Mouse (Mus musculus) hindbrain, embryonic 14.5 days (tissue): ENCODE data around the gene Gigyf1. TPM values are rescaled to one million over a fixed set of nuclear protein-coding genes. Genes with fewer than 3 reads are reported as not detected.

Source experiments
- ATAC-seq: fragments of 200-750 bp; cut with Nextera tagmentation; 2 replicates; pipeline ENCODE4 v1.8.0; 2017; ENCODE audit warnings: moderate number of reproducible peaks, mild to moderate bottlenecking, moderate TSS enrichment, moderate library complexity; ENCODE audit not compliant: low FRiP score
- DNase-seq: peaks from one replicate; pipeline ENCODE4 v3.0.0-alpha.2; 2015; ENCODE audit warnings: low spot score
- H3K27ac ChIP-seq: fragments of 300-500 bp; sonication (generic); 2 replicates; pipeline ENCODE4 v1.5.1; 2014; ENCODE audit warnings: mild to moderate bottlenecking, moderate library complexity
- H3K27me3 ChIP-seq: fragments of 300-500 bp; sonication (generic); 2 replicates; pipeline ENCODE4 v1.6.1; 2014; ENCODE audit warnings: mild to moderate bottlenecking, low read length, mixed read lengths; ENCODE audit not compliant: control insufficient read depth, insufficient read depth
- H3K36me3 ChIP-seq: fragments of 300-500 bp; sonication (generic); replicated peaks from 2 replicates; pipeline ENCODE4 v1.6.1; 2014; ENCODE audit not compliant: control insufficient read depth, insufficient read depth
- H3K4me1 ChIP-seq: fragments of 300-500 bp; sonication (generic); replicated peaks from 2 replicates; pipeline ENCODE4 v1.6.1; 2014; ENCODE audit warnings: antibody characterized with exemption, low read length, mixed read lengths; ENCODE audit not compliant: control insufficient read depth, insufficient read depth
- H3K4me2 ChIP-seq: fragments of 300-500 bp; sonication (generic); replicated peaks from 2 replicates; pipeline ENCODE4 v1.6.1; 2014; ENCODE audit warnings: mild to moderate bottlenecking, moderate library complexity
- H3K4me3 ChIP-seq: fragments of 300-500 bp; sonication (generic); replicated peaks from 2 replicates; pipeline ENCODE4 v1.5.1; 2014; ENCODE audit warnings: mild to moderate bottlenecking, low read length
- H3K9ac ChIP-seq: fragments of 300-500 bp; sonication (generic); 2 replicates; pipeline ENCODE4 v1.6.1; 2014
- H3K9me3 ChIP-seq: fragments of 300-500 bp; sonication (generic); 2 replicates; pipeline ENCODE4 v1.6.1; 2016; ENCODE audit warnings: low read length; ENCODE audit not compliant: control insufficient read depth
- WGBS: fragments of 180-500 bp; shearing (Covaris S2); extraction: QIAGEN DNeasy Blood & Tissue Kit; methylation state at CpG from one replicate; pipeline ENCODE4 v1.1.7; 2014; 5-methylcytosine and 5-hydroxymethylcytosine counted together
- polyA plus RNA-seq: library from polyadenylated mRNA; unstranded; fragments of >200 nt; fragmentation: Nextera tagmentation; extraction: Ambion mirVana; gene quantifications from 2 replicates; pipeline ENCODE4 v1.2.1, GENCODE M21; 2014

Gene Gigyf1
- polyA plus RNA-seq = 14.2 and 16.0 TPM in 2 replicates

- DNase-seq (peak; percentile 24), ATAC-seq (no peak)
- peaks cover 60% of the 10 kb centered on the region for H3K36me3 ChIP-seq
- H3K4me2 ChIP-seq = no peak within 1 kb of the TSS
- no peaks in the 10 kb centered on the region for H3K27me3 ChIP-seq
- peaks cover 11% of the 10 kb centered on the region for H3K4me1 ChIP-seq
- no peak within 1 kb of the TSS for H3K9ac ChIP-seq
- H3K27ac ChIP-seq = no peak within 1 kb of the TSS
- whole genome bisulfite sequencing = 72% methylated on average over 5 of the region's 5 CpGs
- no peak within 1 kb of the TSS for H3K4me3 ChIP-seq
- no peaks in the 10 kb centered on the region for H3K9me3 ChIP-seq
Observed at GRCm38 (mm10) chr5:137518436-137518835, at the start of gene Gigyf1. Gene Gigyf1 (plus strand): TSS chr5:137518548.

DNA sequence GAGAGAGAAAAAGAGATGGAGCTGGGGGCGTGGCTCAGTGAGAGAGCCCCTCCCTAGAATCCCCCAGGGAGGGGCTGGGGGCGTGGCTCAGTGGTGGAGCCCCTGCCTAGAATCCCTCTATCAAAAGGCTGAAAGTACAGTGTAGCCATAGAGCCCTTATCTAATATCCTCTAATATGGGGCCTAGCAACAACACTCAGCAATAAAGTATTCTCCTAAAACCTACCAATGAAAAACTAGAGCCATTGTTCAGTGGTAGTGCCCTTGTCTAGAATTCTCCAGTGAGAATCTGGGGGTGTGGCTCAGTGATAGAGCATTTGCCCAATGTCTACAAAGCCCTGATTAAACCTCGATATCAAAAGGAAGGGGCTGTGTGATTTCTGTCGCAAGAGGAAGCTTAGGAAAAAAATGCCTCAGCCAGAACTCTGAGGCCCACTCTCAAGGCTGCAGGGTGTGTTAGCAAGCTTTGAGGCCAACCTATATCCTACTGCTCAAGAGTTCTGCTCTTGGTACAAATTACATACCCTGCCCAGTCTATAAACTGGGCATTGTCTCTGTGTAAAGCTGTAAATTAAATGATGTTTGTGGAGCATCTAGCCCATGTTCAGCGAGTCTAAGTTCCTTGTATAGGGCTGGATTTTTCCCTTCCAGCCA, 46.0 kb upstream of the Gigyf1 start:
- Histone ChIP-seq H3K36me3 (no peaks in the 10 kb centered on the region), H3K4me2 (no peak overlapping the region), H3K27me3 (no peaks in the 10 kb centered on the region), H3K27ac (no peak overlapping the region), H3K4me3 (no peak overlapping the region), H3K4me1 (no peaks in the 10 kb centered on the region), H3K9ac (no peak overlapping the region), H3K9me3 (no peaks in the 10 kb centered on the region)
- no peak for ATAC-seq
- no peak for DNase-seq
- WGBS = 72% methylated on average over 5 of the region's 5 CpGs

- no peak overlapping the region for H3K27ac ChIP-seq
- DNase-seq = no peak
- H3K36me3 ChIP-seq = no peaks in the 10 kb centered on the region
- H3K9me3 ChIP-seq = no peaks in the 10 kb centered on the region
- no peak overlapping the region for H3K4me3 ChIP-seq
- ATAC-seq = no peak
- H3K9ac ChIP-seq = no peak overlapping the region
- no peak overlapping the region for H3K4me2 ChIP-seq
- H3K4me1 ChIP-seq = no peaks in the 10 kb centered on the region
- H3K27me3 ChIP-seq = no peaks in the 10 kb centered on the region
- WGBS = 6% methylated on average over 2 of the region's 2 CpGs
Observed at GRCm38 (mm10) chr5:137474351-137474750, 44.0 kb upstream of the Gigyf1 start.

- Histone ChIP-seq H3K27ac (no peak within 1 kb of the TSS), H3K27me3 (no peaks in the 10 kb centered on the region), H3K36me3 (no peaks in the 10 kb centered on the region), H3K9me3 (no peaks in the 10 kb centered on the region), H3K4me3 (no peak within 1 kb of the TSS), H3K4me1 (no peaks in the 10 kb centered on the region), H3K9ac (no peak within 1 kb of the TSS), H3K4me2 (no peak within 1 kb of the TSS)
- ATAC-seq (no peak), DNase-seq (no peak)
- 79% methylated on average over 5 of the region's 5 CpGs for whole genome bisulfite sequencing
Observed at GRCm38 (mm10) chr5:137476964-137477363, 41.4 kb upstream of the Gigyf1 start, which contains the start of gene Zan. Gene Zan (minus strand): TSS chr5:137477064.

DNA sequence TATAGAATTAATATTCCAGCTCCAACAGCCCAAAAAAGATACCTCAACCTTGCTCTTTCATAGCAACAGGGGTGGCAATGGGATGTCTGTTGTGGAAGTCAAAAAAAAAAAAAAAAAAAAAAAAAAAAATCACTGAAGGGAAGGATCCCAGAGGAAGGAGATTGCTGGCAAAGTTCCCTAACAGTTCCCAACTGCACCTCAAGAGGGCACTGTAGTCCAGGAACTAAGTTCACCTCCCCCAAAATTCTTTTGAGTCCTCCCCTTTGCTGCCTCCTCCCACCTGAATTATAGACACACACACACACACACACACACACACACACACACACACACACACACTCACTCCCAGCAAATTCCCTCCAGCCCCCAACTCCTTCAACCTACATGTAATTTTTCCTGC, 37.2 kb upstream of the Gigyf1 start:
- peaks cover 14% of the 10 kb centered on the region for H3K27me3 ChIP-seq
- no peak overlapping the region for H3K4me3 ChIP-seq
- H3K9ac ChIP-seq = no peak overlapping the region
- H3K9me3 ChIP-seq = no peaks in the 10 kb centered on the region
- H3K36me3 ChIP-seq = no peaks in the 10 kb centered on the region
- H3K4me1 ChIP-seq = peaks cover 10% of the 10 kb centered on the region; the same call in 1 of the 2 replicates
- H3K4me2 ChIP-seq = no peak overlapping the region
- ATAC-seq (no peak), DNase-seq (peak; percentile 88)
- no peak overlapping the region for H3K27ac ChIP-seq

- 6% methylated on average over 8 of the region's 8 CpGs for WGBS
- Histone ChIP-seq H3K36me3 (no peaks in the 10 kb centered on the region), H3K4me3 (no peak overlapping the region), H3K4me2 (no peak overlapping the region), H3K27ac (no peak overlapping the region), H3K4me1 (peaks cover 10% of the 10 kb centered on the region; the same call in 1 of the 2 replicates), H3K9me3 (no peaks in the 10 kb centered on the region), H3K27me3 (peaks cover 18% of the 10 kb centered on the region), H3K9ac (no peak overlapping the region)
- DNase-seq (no peak), ATAC-seq (no peak)
Observed at GRCm38 (mm10) chr5:137481897-137482296, 36.5 kb upstream of the Gigyf1 start.

GRCm38 (mm10) chr5:137485071-137485850, 33.1 kb upstream of the Gigyf1 start:
- Histone ChIP-seq H3K27me3 (peaks cover 18% of the 10 kb centered on the region), H3K9me3 (no peaks in the 10 kb centered on the region), H3K4me3 (peak overlapping the region; percentile 13), H3K4me2 (peak overlapping the region; percentile 47), H3K27ac (no peak overlapping the region), H3K9ac (peak overlapping the region; percentile 39; the same call in 1 of the 2 replicates), H3K4me1 (peaks cover 10% of the 10 kb centered on the region; the same call in 1 of the 2 replicates), H3K36me3 (no peaks in the 10 kb centered on the region)
- WGBS = 4% methylated on average over 30 of the region's 30 CpGs
- DNase-seq (no peak), ATAC-seq (no peak)

DNA sequence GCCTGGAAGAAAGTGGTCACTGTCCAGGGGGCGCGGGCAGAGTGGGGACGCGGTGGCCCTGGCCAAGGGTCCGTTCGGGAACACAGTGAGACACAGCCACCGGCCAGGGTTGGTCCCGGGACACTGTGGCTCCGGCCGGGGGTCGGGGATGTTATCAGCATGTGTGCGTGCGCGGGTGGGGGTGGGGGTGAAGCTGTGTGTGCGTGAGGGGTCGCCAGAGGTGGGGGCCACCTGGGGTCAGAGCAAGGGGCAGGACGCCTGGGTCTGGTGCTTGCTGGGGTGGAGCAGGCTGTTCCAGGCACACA, 32.5 kb upstream of the Gigyf1 start:
- H3K4me1 ChIP-seq = peaks cover 10% of the 10 kb centered on the region; the same call in 1 of the 2 replicates
- DNase-seq (no peak), ATAC-seq (no peak)
- 1% methylated on average over 17 of the region's 17 CpGs for WGBS
- H3K36me3 ChIP-seq = no peaks in the 10 kb centered on the region
- peak overlapping the region; percentile 39; the same call in 1 of the 2 replicates for H3K9ac ChIP-seq
- H3K9me3 ChIP-seq = no peaks in the 10 kb centered on the region
- peak overlapping the region; percentile 13 for H3K4me3 ChIP-seq
- peak overlapping the region; percentile 47 for H3K4me2 ChIP-seq
- no peak overlapping the region for H3K27ac ChIP-seq
- peaks cover 18% of the 10 kb centered on the region for H3K27me3 ChIP-seq

- no peak for DNase-seq
- WGBS = 90% methylated on average over 7 of the region's 7 CpGs
Observed at GRCm38 (mm10) chr5:137487616-137488015, 30.7 kb upstream of the Gigyf1 start.

More at GRCm38 (mm10) chr5:137487616-137488015, 30.7 kb upstream of the Gigyf1 start:
- Histone ChIP-seq H3K9me3 (no peaks in the 10 kb centered on the region), H3K4me2 (no peak overlapping the region), H3K9ac (no peak overlapping the region), H3K4me3 (no peak overlapping the region), H3K27me3 (peaks cover 18% of the 10 kb centered on the region), H3K4me1 (peaks cover 10% of the 10 kb centered on the region; the same call in 1 of the 2 replicates), H3K36me3 (no peaks in the 10 kb centered on the region), H3K27ac (no peak overlapping the region)
- no peak for ATAC-seq
